Mouse (Mus musculus) myocyte (in vitro differentiated cells): ENCODE data around the gene Trp73. TPM values are rescaled to one million over a fixed set of nuclear protein-coding genes. Genes with fewer than 3 reads are reported as not detected.

Experiments used
- H3K27me3 ChIP-seq: one replicate; pipeline ENCODE4 v1.6.1; 2011; ENCODE audit not compliant: control insufficient read depth, insufficient read depth, insufficient read length
- H3K36me3 ChIP-seq: one replicate; pipeline ENCODE4 v1.6.1; 2011; ENCODE audit not compliant: control insufficient read depth, insufficient read depth
- H3K4me2 ChIP-seq: one replicate; pipeline ENCODE4 v1.6.1; 2011; ENCODE audit warnings: low read depth, control low read depth
- H3K4me3 ChIP-seq: one replicate; pipeline ENCODE4 v1.5.1; 2011; ENCODE audit warnings: mild to moderate bottlenecking, control low read depth, moderate library complexity
- H3K79me2 ChIP-seq: one replicate; pipeline ENCODE4 v1.6.1; 2011; ENCODE audit not compliant: control insufficient read depth, insufficient read depth
- H3ac ChIP-seq: one replicate; pipeline ENCODE4 v1.6.1; 2011; ENCODE audit not compliant: control insufficient read depth, insufficient read length
- CEBPB ChIP-seq: IDR thresholded peaks from 2 replicates; pipeline ENCODE4 v1.6.1; 2011; ENCODE audit warnings: mild to moderate bottlenecking, moderate library complexity; ENCODE audit not compliant: poor library complexity, insufficient read depth, severe bottlenecking
- E2F4 ChIP-seq: IDR thresholded peaks from one replicate; pipeline ENCODE4 v1.6.1; 2011; ENCODE audit warnings: mild to moderate bottlenecking, control low read depth, moderate library complexity; ENCODE audit not compliant: insufficient read depth
- MAX ChIP-seq: IDR thresholded peaks from one replicate; pipeline ENCODE4 v1.6.1; 2011; ENCODE audit warnings: low read depth, mild to moderate bottlenecking, control low read depth
- MYOD1 ChIP-seq, 3 experiments: IDR thresholded peaks; one replicate each; pipeline ENCODE4 v1.6.1; 2011; ENCODE audit warnings: control low read depth in 2 of 3, low read depth in 2 of 3, mild to moderate bottlenecking in 2 of 3, moderate library complexity in 1 of 3; ENCODE audit not compliant: insufficient read length in 2 of 3, control insufficient read depth in 1 of 3
- MYOG ChIP-seq, 3 experiments: IDR thresholded peaks; one replicate each; pipeline ENCODE4 v1.6.1; 2011; ENCODE audit warnings: control low read depth in 2 of 3, low read depth in 2 of 3, mild to moderate bottlenecking in 2 of 3; ENCODE audit not compliant: insufficient read length in 2 of 3, control insufficient read depth in 1 of 3, insufficient read depth in 1 of 3
- POLR2A ChIP-seq: IDR thresholded peaks from one replicate; pipeline ENCODE4 v1.6.1; 2011; ENCODE audit warnings: low read depth, mild to moderate bottlenecking, control low read depth, moderate library complexity; ENCODE audit not compliant: insufficient read length
- POLR2AphosphoS2 ChIP-seq: IDR thresholded peaks from one replicate; pipeline ENCODE4 v1.6.1; 2011; ENCODE audit warnings: low read depth, control low read depth; ENCODE audit not compliant: insufficient read length
- REST ChIP-seq: IDR thresholded peaks from one replicate; pipeline ENCODE4 v1.6.1; 2011; ENCODE audit warnings: mild to moderate bottlenecking, control low read depth, moderate library complexity; ENCODE audit not compliant: insufficient read depth, insufficient read length
- SRF ChIP-seq: IDR thresholded peaks from one replicate; pipeline ENCODE4 v1.6.1; 2011; ENCODE audit warnings: low read depth; ENCODE audit not compliant: control insufficient read depth, insufficient read length
- TCF12 ChIP-seq: IDR thresholded peaks from one replicate; pipeline ENCODE4 v1.6.1; 2011; ENCODE audit warnings: mild to moderate bottlenecking, control low read depth; ENCODE audit not compliant: poor library complexity, insufficient read depth, severe bottlenecking
- TCF3 ChIP-seq: IDR thresholded peaks from one replicate; pipeline ENCODE4 v1.6.1; 2011; ENCODE audit warnings: low read depth, control low read depth; ENCODE audit not compliant: insufficient read length
- USF1 ChIP-seq: IDR thresholded peaks from one replicate; pipeline ENCODE4 v1.6.1; 2011; ENCODE audit warnings: low read depth, mild to moderate bottlenecking, control low read depth, moderate library complexity
- polyA plus RNA-seq: library from polyadenylated mRNA; unstranded; fragments of >200 nt; fragmentation: generic; extraction: Trizol; gene quantifications from one replicate; pipeline ENCODE4 v1.2.1, GENCODE M21; 2012; ENCODE audit warnings: missing spikeins

Trp73 gene
- polyA plus RNA-seq, 1 experiment = not detected

DNA sequence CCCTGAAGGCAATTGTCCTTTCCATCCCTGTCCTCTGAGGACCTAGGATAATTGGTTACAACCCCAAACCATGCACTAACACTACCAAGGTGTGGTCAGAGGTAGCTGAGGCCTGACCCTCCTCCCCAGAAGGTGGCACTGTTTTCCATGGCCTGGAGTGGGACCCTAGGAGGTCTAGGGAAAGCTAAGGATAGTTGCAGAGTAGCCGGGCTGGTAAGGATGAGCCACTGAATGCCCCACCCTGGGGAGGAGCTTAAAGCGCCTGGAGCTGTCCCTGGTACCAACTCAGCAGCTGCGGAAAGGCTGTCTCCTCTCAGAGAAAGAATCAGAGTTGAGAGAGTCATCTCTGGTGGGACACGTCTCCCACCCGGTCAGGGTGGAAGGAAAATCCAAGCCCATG, 69.1 kb downstream of the Trp73 start:
- no peak overlapping the region for H3K4me2 ChIP-seq
- peaks cover 9% of the 10 kb centered on the region for H3K27me3 ChIP-seq
- H3ac ChIP-seq = no peak overlapping the region
- H3K79me2 ChIP-seq = no peaks in the 10 kb centered on the region
- H3K36me3 ChIP-seq = no peaks in the 10 kb centered on the region
- TF ChIP-seq TCF12 = no peak
- peak; percentile 58 for TF ChIP-seq REST
- no peak overlapping the region for H3K4me3 ChIP-seq

DNA sequence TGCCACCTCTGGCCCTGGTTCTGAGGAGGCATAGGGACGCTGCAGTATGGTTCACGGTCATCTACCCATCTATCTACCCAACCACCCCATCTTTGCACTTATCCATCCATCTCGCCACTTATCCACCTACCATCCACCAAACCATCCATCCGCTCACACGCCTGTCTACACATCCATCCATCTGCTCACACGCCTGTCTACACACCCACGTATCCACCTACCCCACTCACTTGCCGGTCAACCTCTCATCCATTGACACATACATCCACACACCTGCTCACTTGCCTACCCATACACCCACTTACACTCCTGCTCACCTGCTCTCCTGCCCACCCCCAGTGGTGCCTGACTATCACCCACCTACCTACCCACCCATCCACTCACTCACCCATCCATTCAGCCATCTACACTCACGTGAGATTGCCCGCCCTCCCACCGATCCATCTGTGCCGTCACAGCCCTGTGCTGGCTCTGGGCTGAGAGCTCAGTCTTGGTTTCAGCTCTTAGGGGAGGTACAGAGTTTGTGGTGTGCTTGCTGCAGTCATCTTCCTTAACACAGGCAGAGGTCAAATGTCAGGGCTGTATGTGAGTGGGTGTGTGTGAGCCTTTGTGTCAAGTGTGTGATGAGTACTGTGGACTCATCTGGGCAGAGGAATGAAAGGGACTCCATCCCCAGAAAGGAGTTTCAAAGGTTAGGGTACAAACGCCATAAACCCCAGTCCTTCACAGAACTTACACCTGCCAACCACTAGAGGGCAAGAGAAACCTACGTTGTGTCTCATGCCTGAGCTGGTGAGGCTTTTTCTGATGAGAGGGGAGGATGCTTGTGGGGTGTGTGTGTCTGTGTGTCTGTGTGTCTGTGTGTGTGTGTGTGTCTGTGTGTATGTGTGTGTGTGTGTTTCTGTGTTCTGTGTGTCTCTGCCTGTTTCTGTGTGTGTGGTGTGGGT, 74.9 kb downstream of the Trp73 start:
- Histone ChIP-seq H3K36me3 (no peaks in the 10 kb centered on the region), H3ac (no peak overlapping the region), H3K79me2 (no peaks in the 10 kb centered on the region), H3K4me3 (no peak overlapping the region), H3K27me3 (peaks cover 11% of the 10 kb centered on the region), H3K4me2 (no peak overlapping the region)
- TF ChIP-seq USF1 = no peak
- TF ChIP-seq POLR2AphosphoS2 = no peak
- TF ChIP-seq TCF3 = no peak
- TF ChIP-seq MYOD1 (IDR thresholded peaks at IDR 0.05; ENCODE audit: control insufficient read depth in 1 of 3, insufficient read length in 2 of 3, low read depth in 2 of 3) = no peak
- TF ChIP-seq MAX = no peak
- TF ChIP-seq TCF12 = no peak
- no peak for TF ChIP-seq SRF
- TF ChIP-seq CEBPB = no peak
- no peak for TF ChIP-seq REST
- no peak for TF ChIP-seq MYOG (IDR thresholded peaks at IDR 0.05; ENCODE audit: control insufficient read depth in 1 of 3, insufficient read depth in 1 of 3, insufficient read length in 2 of 3, low read depth in 2 of 3)
- TF ChIP-seq POLR2A = no peak
- TF ChIP-seq E2F4 = no peak

DNA sequence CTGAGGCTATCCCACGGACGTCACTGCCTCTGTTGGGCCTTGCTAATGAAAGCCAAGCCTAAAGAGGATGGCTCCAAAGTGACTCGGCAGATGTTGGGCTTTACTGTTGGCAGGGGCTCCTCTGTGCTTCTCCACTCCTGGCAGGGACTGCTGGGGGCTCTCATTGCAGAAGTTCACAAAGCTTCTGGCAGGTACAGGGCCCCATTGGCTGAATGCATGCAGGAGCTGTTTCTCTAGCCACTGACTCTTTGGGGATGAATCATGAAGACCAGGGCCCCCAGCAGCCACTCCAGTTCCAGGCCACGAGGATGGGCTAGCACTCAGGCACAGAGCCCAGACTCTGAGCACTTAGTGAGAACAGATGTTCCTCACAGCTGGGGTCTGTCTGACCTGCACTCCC, 82.3 kb downstream of the Trp73 start:
- no peak overlapping the region for H3K4me2 ChIP-seq
- no peak overlapping the region for H3ac ChIP-seq
- TF ChIP-seq MYOG (IDR thresholded peaks at IDR 0.05; ENCODE audit: control insufficient read depth in 1 of 3, insufficient read depth in 1 of 3, insufficient read length in 2 of 3, low read depth in 2 of 3) (no peak), TCF3 (no peak), MAX (no peak), REST (no peak), USF1 (no peak), SRF (no peak), POLR2AphosphoS2 (no peak), TCF12 (no peak), E2F4 (no peak), POLR2A (no peak), CEBPB (no peak), MYOD1 (IDR thresholded peaks at IDR 0.05; ENCODE audit: control insufficient read depth in 1 of 3, insufficient read length in 2 of 3, low read depth in 2 of 3) (no peak)
- H3K36me3 ChIP-seq = no peaks in the 10 kb centered on the region
- H3K4me3 ChIP-seq = no peak overlapping the region
- no peaks in the 10 kb centered on the region for H3K79me2 ChIP-seq
- peaks cover 28% of the 10 kb centered on the region for H3K27me3 ChIP-seq

GRCm38 (mm10) chr4:154056661-154057060, 83.3 kb downstream of the Trp73 start:
- TF ChIP-seq TCF3 = no peak
- no peak for TF ChIP-seq MYOG (IDR thresholded peaks at IDR 0.05; ENCODE audit: control insufficient read depth in 1 of 3, insufficient read depth in 1 of 3, insufficient read length in 2 of 3, low read depth in 2 of 3)
- no peak for TF ChIP-seq USF1
- TF ChIP-seq TCF12 = no peak
- no peak for TF ChIP-seq REST
- TF ChIP-seq CEBPB = no peak
- TF ChIP-seq POLR2AphosphoS2 = no peak
- no peak for TF ChIP-seq MAX
- no peak for TF ChIP-seq SRF
- no peak for TF ChIP-seq POLR2A
- no peak for TF ChIP-seq MYOD1 (IDR thresholded peaks at IDR 0.05; ENCODE audit: control insufficient read depth in 1 of 3, insufficient read length in 2 of 3, low read depth in 2 of 3)

More at GRCm38 (mm10) chr4:154056661-154057060, 83.3 kb downstream of the Trp73 start:
- Histone ChIP-seq H3K79me2 (no peaks in the 10 kb centered on the region), H3K4me3 (no peak overlapping the region), H3K4me2 (no peak overlapping the region), H3K36me3 (no peaks in the 10 kb centered on the region), H3ac (no peak overlapping the region), H3K27me3 (peaks cover 22% of the 10 kb centered on the region)
